Mouse (Mus musculus) urinary bladder, postnatal 14 days (tissue): ENCODE data around the gene Tsen2.

Experiments
- DNase-seq: peaks from one replicate; pipeline ENCODE4 v3.0.0; 2021; ENCODE audit warnings: low spot score

The Tsen2 gene

GRCm38 (mm10) chr6:115601715-115602523 lies 57.5 kb downstream of the Tsen2 start, which contains the start of gene Mkrn2:
Gene Mkrn2 (plus strand): TSS chr6:115601902.
- DNase-seq, result peak; percentile 83

DNA sequence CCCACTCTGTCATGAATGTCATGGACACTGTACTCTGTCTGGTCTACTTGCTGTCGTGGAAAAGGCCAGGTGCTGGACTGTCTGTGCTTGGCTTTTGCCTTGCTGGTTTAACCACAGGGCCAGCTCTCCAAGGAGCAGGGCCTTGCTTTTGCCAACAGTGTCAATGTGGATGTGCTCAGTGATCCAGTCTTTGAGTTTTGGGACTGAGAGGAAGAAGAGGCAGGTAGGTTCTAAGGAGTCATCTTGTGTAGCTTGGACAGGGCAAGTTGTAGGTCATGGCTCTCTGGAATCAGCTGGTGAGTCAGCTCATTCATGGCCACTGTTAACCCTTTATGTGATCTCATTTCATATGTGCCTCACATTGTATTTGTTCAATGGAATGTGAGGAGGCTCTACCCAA lies 62.0 kb downstream of the Tsen2 start:
- DNase-seq, result no peak

GRCm38 (mm10) chr6:115607429-115607828 lies 63.0 kb downstream of the Tsen2 start:
- no peak for DNase-seq

DNA sequence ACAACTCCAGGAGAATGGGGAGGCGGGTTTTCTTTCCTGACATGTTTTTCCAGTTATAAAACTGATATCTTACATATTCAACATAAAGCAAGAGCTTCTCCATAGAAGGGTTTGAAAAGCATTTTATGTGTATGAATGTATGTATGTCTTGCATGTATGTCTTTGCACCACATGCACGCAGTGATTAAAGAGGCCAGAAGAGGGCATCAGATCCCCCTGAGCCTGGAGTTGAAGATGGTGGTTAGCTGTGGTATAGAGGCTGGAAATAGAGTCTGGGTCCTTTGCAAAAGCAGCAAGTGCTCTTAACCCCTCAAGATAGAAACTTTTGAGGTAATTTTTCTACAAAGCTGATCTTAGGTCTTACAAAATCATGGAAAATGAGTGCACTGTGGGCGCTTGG lies 64.7 kb downstream of the Tsen2 start:
- no peak for DNase-seq

DNA sequence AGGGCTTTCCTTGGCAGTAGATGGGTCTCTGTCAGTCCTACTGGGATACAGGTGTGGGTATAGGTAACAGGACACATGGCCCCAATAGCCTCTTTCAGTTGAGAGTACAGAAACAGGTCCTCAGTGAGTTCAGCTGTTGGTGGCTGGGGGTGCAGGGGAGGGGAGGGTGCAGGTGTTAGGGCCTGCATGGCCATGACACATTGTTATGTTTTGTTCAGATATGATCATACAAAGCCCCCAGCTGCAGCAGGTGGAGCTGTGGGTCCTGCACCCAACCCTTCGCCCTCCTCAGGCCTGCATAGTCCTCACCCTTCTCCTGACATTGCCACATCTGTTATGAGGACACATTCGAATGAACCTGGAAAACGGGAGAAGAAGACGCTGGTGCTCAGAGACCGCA lies 65.8 kb downstream of the Tsen2 start:
- DNase-seq, result no peak

GRCm38 (mm10) chr6:115613793-115614192 lies 69.3 kb downstream of the Tsen2 start:
- no peak for DNase-seq

DNA sequence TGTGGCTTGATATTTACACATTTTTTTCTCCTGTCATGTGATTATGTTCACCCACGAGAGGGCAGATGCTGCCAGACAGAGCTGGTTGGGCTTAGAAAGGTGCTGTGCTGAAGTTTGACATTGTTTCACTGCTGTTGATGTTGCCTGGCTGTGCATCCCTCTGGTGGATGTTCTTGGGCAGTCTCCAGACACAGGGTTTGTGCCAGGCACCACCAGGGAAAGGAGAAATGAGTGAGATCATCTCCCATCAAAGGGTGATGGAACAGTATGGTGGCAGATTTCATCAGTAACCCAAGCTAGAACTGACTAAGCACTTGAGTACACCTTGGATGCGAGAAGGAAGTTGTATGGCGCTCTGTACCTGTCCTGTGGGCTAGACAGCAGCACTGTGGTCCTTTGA lies 71.5 kb downstream of the Tsen2 start:
- DNase-seq, result no peak

GRCm38 (mm10) chr6:115619818-115620217 lies 75.4 kb downstream of the Tsen2 start:
- no peak for DNase-seq

- DNase-seq, result no peak
These were observed 76.5 kb downstream of the Tsen2 start for GRCm38 (mm10) chr6:115620942-115621341.

- no peak for DNase-seq
These were observed 81.7 kb downstream of the Tsen2 start for GRCm38 (mm10) chr6:115626121-115626520.
